Mouse (Mus musculus) stomach, postnatal 0 days (tissue): ENCODE measurements around the gene Xirp2.
A peak's percentile ranks its signal among the peaks of the same experiment; 100 is the strongest.

Experiments used
- CTCF ChIP-seq: IDR thresholded peaks from 2 replicates; pipeline ENCODE4 v1.5.1; 2016; ENCODE audit warnings: antibody characterized with exemption, low read depth, mild to moderate bottlenecking, moderate library complexity
- EP300 ChIP-seq: optimal IDR thresholded peaks from 2 replicates; pipeline ENCODE3; 2016; ENCODE audit warnings: antibody characterized with exemption

- TF ChIP-seq EP300: no peak
- peak; percentile 50 for TF ChIP-seq CTCF
Observed at GRCm38 (mm10) chr2:67535347-67535746, 89.5 kb downstream of the Xirp2 start.
